Mouse (Mus musculus): Measurements from ENCODE around the gene Rabep2. TPM values are rescaled to one million over a fixed set of nuclear protein-coding genes. Genes with fewer than 3 reads are reported as not detected.
"Not testable (repeated sequence)": the region's sequence is repeated elsewhere in the genome, so short reads cannot be mapped to it uniquely, and the experiment has no call there.

Rabep2 gene
- total and polyA plus RNA-seq, 3 experiments = 33.7 to 38.5 (median 35.7) TPM

DNA sequence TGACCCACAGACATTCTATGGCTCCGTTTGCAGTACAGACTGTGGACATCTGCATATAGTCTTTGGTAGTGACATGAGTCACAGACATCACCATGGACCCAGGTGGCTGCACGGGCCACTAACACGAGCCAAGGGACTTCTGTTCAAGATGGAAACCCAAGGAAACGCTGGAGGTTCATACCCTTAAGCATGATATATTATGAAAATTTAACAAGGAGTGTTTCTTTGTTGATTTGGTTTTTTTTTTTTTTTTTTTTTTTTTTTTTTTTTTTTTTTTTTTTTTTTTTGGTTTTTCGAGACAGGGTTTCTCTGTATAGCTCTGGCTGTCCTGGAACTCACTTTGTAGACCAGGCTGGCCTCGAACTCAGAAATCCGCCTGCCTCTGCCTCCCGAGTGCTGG, 26.0 kb upstream of the Rabep2 start:
- H3K79me2 ChIP-seq (replicated peaks; ENCODE audit: control insufficient read depth, extremely low read depth, insufficient read depth, poor library complexity, severe bottlenecking); H3K27me3 ChIP-seq (replicated peaks); DNase-seq (ENCODE audit: extremely low read depth); dilution Hi-C loops (cut with MboI; ENCODE audit: extremely low pct_ligation_motif_present, extremely low pct_unique_long_range_greater_than_20kb, low sequenced_read_pairs); H3K9ac ChIP-seq (ENCODE audit: insufficient read depth, low read depth); H3K27ac ChIP-seq (ENCODE audit: insufficient read depth, low read depth); H3K4me3 ChIP-seq (replicated peaks in 1 of 3; ENCODE audit: low read depth in 2 of 3, low read length in 2 of 3, poor library complexity in 1 of 3); H3K9me3 ChIP-seq (replicated peaks; ENCODE audit: low read length); H3K4me2 ChIP-seq (ENCODE audit: insufficient read depth, low read depth, poor library complexity, severe bottlenecking); in situ Hi-C loops (cut with MboI; ENCODE audit: low pct_ligation_motif_present, low pct_unique_long_range_greater_than_20kb, low sequenced_read_pairs): not testable (repeated sequence)
- TF ChIP-seq BHLHE40 (IDR thresholded peaks at IDR 0.05; ENCODE audit: low read depth, low read length) (0 out of 2 replicates have a peak, but pooled peaks have one; percentile 16), ZNF384 (IDR thresholded peaks at IDR 0.05; ENCODE audit: low read depth, low read length) (peak; percentile 84)
- H3K4me1 ChIP-seq (ENCODE audit: control insufficient read depth in 1 of 2, insufficient read depth in 2 of 2) = peaks cover 6 to 12% of the 10 kb centered on the region in 2 experiments; a peak in 3 of 4 replicates
- H3K36me3 ChIP-seq (replicated peaks in 1 of 2; ENCODE audit: control insufficient read depth in 1 of 2, insufficient read depth in 1 of 2, low read length in 1 of 2) = peaks cover 0 to 11% of the 10 kb centered on the region in 2 experiments

GRCm38 (mm10) chr7:126408686-126409085, 19.9 kb upstream of the Rabep2 start:
- in situ Hi-C loops (cut with MboI; ENCODE audit: low pct_ligation_motif_present, low pct_unique_long_range_greater_than_20kb, low sequenced_read_pairs) = no loop called here
- dilution Hi-C loops (cut with MboI; ENCODE audit: extremely low pct_ligation_motif_present, extremely low pct_unique_long_range_greater_than_20kb, low sequenced_read_pairs) = no loop called here
- DNase-seq (ENCODE audit: extremely low read depth) = no peak

DNA sequence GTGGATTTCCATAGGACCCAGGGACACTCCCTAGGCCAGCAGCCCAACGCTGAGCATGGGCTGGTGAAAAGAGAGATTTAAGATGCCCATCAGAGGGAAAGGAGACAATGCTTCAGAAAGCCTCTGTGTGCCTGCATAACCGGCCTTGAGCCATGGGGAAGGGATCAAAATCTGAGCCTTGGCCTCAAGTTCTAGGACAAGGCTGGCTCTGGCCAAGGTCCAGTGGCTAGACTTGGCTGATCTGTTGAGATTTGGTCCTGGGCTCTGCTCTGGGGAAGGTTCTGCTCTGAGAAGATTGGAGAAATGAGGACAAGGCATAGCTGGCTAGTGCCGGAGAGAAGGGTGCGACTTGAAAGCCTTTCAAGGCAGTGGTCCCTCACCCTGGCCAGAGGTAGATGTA, 17.5 kb upstream of the Rabep2 start:
- H3K27me3 ChIP-seq (replicated peaks) = no peaks in the 10 kb centered on the region
- peaks cover 23 to 43% of the 10 kb centered on the region in 2 experiments for H3K4me1 ChIP-seq (ENCODE audit: control insufficient read depth in 1 of 2, insufficient read depth in 2 of 2)

More at GRCm38 (mm10) chr7:126408686-126409085, 19.9 kb upstream of the Rabep2 start:
- H3K27me3 ChIP-seq (replicated peaks) = no peaks in the 10 kb centered on the region
- H3K36me3 ChIP-seq (replicated peaks in 1 of 2; ENCODE audit: control insufficient read depth in 1 of 2, insufficient read depth in 1 of 2, low read length in 1 of 2) = peaks cover 51 to 72% of the 10 kb centered on the region in 2 experiments
- no peak overlapping the region for H3K4me2 ChIP-seq (ENCODE audit: insufficient read depth, low read depth, poor library complexity, severe bottlenecking)
- no peak for TF ChIP-seq NELFE (IDR thresholded peaks at IDR 0.05; ENCODE audit: low read depth, low read length)
- TF ChIP-seq JUND (conservative IDR thresholded peaks at IDR 0.05; ENCODE audit: low read depth, low read length) = no peak
- no peak for TF ChIP-seq MXI1 (IDR thresholded peaks at IDR 0.05; ENCODE audit: low read depth, low read length)
- no peak for TF ChIP-seq MAX (IDR thresholded peaks at IDR 0.05; ENCODE audit: low read length)
- no peak for TF ChIP-seq ZC3H11A (IDR thresholded peaks at IDR 0.05; ENCODE audit: low read depth, low read length)
- TF ChIP-seq USF2 (conservative IDR thresholded peaks at IDR 0.05; ENCODE audit: low read depth, low read length) = no peak
- no peak for TF ChIP-seq USF1 (IDR thresholded peaks at IDR 0.05; ENCODE audit: low read depth, low read length)
- TF ChIP-seq EP300 (IDR thresholded peaks at IDR 0.05; ENCODE audit: low read length) = no peak
- no peak for TF ChIP-seq SMC3 (IDR thresholded peaks at IDR 0.05; ENCODE audit: low read depth, low read length)
- no peak for TF ChIP-seq HCFC1 (IDR thresholded peaks at IDR 0.05; ENCODE audit: low read depth, low read length)
- no peak for TF ChIP-seq POLR2A (IDR thresholded peaks at IDR 0.05; ENCODE audit: low read depth, low read length)
- TF ChIP-seq TCF12 (IDR thresholded peaks at IDR 0.05; ENCODE audit: low read depth, low read length) = no peak
- no peak for TF ChIP-seq RAD21 (IDR thresholded peaks at IDR 0.05; ENCODE audit: low read depth, low read length)
- no peak for TF ChIP-seq ELF1 (IDR thresholded peaks at IDR 0.05; ENCODE audit: low read depth, low read length)
- TF ChIP-seq E2F4 (IDR thresholded peaks at IDR 0.05; ENCODE audit: insufficient replicate concordance, low read depth, low read length) = no peak
- TF ChIP-seq CTCF (conservative IDR thresholded peaks at IDR 0.05 in 1 of 2, IDR thresholded peaks at IDR 0.05 in 1 of 2; ENCODE audit: low read depth in 2 of 2, low read length in 2 of 2) = no peak
- TF ChIP-seq UBTF (IDR thresholded peaks at IDR 0.05; ENCODE audit: low read depth, low read length) = no peak
- peaks cover 13 to 33% of the 10 kb centered on the region in 2 experiments for H3K4me1 ChIP-seq (ENCODE audit: control insufficient read depth in 1 of 2, insufficient read depth in 2 of 2)
- peaks cover 14% of the 10 kb centered on the region for H3K79me2 ChIP-seq (replicated peaks; ENCODE audit: control insufficient read depth, extremely low read depth, insufficient read depth, poor library complexity, severe bottlenecking)
- H3K4me3 ChIP-seq (replicated peaks in 1 of 3; ENCODE audit: low read depth in 2 of 3, low read length in 2 of 3, poor library complexity in 1 of 3) = no peak overlapping the region
- H3K27ac ChIP-seq (ENCODE audit: insufficient read depth, low read depth) = no peak overlapping the region
- no peak overlapping the region for H3K9ac ChIP-seq (ENCODE audit: insufficient read depth, low read depth)
- H3K9me3 ChIP-seq (replicated peaks; ENCODE audit: low read length) = no peaks in the 10 kb centered on the region

More for the DNA sequence above, 17.5 kb upstream of the Rabep2 start:
- H3K79me2 ChIP-seq (replicated peaks; ENCODE audit: control insufficient read depth, extremely low read depth, insufficient read depth, poor library complexity, severe bottlenecking) = peaks cover 27% of the 10 kb centered on the region
- no peak overlapping the region for H3K9ac ChIP-seq (ENCODE audit: insufficient read depth, low read depth)
- no peak for TF ChIP-seq JUN (IDR thresholded peaks at IDR 0.05; ENCODE audit: insufficient read depth, low read depth, low read length)
- no peak for TF ChIP-seq RCOR1 (conservative IDR thresholded peaks at IDR 0.05; ENCODE audit: low read depth, low read length)
- TF ChIP-seq MEF2A (IDR thresholded peaks at IDR 0.05; ENCODE audit: borderline replicate concordance, low read depth, low read length) = no peak
- DNase-seq (ENCODE audit: extremely low read depth) = no peak
- peaks cover 51 to 68% of the 10 kb centered on the region in 2 experiments for H3K36me3 ChIP-seq (replicated peaks in 1 of 2; ENCODE audit: control insufficient read depth in 1 of 2, insufficient read depth in 1 of 2, low read length in 1 of 2)
- dilution Hi-C loops (cut with MboI; ENCODE audit: extremely low pct_ligation_motif_present, extremely low pct_unique_long_range_greater_than_20kb, low sequenced_read_pairs) = no loop called here
- no peaks in the 10 kb centered on the region for H3K9me3 ChIP-seq (replicated peaks; ENCODE audit: low read length)
- no peak overlapping the region for H3K4me3 ChIP-seq (replicated peaks in 1 of 3; ENCODE audit: low read depth in 2 of 3, low read length in 2 of 3, poor library complexity in 1 of 3)
- in situ Hi-C loops (cut with MboI; ENCODE audit: low pct_ligation_motif_present, low pct_unique_long_range_greater_than_20kb, low sequenced_read_pairs) = no loop called here
- no peak overlapping the region for H3K4me2 ChIP-seq (ENCODE audit: insufficient read depth, low read depth, poor library complexity, severe bottlenecking)
- no peak overlapping the region for H3K27ac ChIP-seq (ENCODE audit: insufficient read depth, low read depth)

All from CH12.LX (cell line).